Mouse (Mus musculus) CH12F3 (cell line): ENCODE data around the gene Syngap1.

Source experiments
- in situ Hi-C: fragments of 300-500 bp; cut with MboI; formaldehyde crosslinking; loops from 2 replicates; pipeline ENCODE4 v1.14.3; 2020; ENCODE audit warnings: low sequenced_read_pairs

Gene Syngap1

DNA sequence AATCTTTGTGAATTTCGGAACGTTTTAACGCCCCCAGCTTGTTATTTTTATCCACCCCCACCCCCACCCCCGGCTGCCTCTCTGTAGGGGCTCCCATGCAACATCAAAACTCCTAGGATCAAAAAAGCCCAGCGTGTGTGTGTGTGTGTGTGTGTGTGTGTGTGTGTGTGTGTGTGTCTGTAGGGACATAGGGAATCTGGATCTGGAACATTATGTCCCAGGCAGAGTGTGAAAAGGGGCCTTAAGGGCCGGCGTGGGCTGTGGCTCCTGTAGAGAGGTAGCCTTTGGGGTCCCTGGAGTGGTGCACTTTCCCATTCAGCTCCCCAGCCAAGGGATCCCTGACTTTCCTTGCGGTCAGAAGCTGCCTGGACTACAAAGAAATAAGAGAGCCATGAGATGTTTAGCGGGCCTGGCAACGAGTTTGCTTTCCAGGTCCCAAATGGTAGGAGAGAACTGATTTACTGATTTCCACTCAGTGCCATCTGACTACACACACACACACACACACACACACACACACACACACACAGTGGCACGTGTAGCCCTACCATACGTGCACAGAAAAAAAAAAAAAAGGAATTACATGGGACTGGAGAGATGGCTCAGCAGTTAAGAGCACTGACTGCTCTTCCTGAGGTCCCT is 77.6 kb downstream of the Syngap1 start:
- in situ Hi-C loops, result no loop called here

DNA sequence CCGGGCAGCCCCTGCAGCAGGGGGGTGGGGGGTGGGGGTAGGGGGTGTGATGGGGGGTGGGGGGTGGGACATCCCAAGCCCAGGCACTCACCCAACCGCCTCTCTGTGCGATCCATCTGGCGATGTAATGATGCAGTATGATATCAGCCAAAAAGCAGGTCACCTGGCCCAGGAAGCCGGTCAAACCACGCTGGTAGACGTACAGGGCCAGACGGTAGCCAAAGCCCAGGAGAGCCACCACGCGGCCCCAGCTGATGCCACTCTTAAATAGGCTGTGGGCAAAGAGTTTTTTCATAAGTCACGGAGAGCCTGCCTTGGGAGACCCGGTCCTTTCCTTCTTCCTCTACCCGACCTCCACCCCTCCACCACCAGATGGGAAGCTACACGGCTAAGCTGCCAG is 80.0 kb downstream of the Syngap1 start:
- in situ Hi-C loops, result no loop called here

DNA sequence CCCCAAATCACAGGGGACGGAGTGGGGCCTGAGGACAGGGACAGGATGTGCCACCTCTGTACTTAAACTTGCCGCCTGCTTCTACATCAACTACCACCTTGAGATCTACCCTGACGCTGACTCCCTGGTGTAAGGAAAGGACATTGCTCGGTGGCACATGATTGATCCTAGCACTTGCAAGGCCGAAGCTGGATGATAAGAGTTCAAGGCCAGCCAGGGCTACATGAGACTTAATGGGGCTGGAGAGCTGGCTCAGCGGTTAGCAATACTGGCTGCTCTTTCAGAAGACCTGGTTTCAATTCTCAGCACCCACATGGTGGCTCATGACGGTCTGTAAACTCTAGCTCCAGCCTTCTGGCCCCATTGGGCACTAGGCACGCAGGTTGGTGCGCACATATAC is 80.7 kb downstream of the Syngap1 start:
- in situ Hi-C loops, result no loop called here
